Mouse (Mus musculus) bone marrow, adult 2 months (tissue): ENCODE measurements around the gene Hdac8.

Experiments used
- CTCF ChIP-seq: fragments of 200-500 bp; IDR thresholded peaks from 2 replicates; pipeline ENCODE4 v1.5.1; 2011; ENCODE audit warnings: low read length, control low read depth; ENCODE audit not compliant: control insufficient read depth, insufficient read depth
- POLR2A ChIP-seq: fragments of 200-500 bp; IDR thresholded peaks from 2 replicates; pipeline ENCODE4 v1.6.1; 2011; ENCODE audit warnings: low read depth, mild to moderate bottlenecking, control low read depth, low read length, borderline replicate concordance; ENCODE audit not compliant: control insufficient read depth

DNA sequence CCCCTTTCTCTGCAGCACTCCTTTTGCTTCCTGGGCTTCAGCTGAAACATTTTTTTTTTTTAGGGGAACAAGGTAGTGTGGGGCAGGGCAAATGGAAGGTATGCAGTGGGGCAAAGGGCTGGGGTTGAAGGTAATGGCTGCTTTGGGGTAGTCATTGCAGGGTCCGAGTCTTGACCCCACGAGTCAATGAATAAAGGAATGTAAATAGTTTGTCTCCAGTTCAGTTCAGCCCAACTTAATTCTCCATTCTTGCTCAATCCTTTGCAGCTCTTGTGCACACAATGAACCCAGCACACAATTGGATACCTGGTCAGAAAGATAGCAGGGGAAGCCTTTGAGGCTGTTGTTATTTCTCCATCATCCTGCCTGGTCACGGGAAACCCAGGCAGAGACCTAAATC, 194.0 kb downstream of the Hdac8 start:
- TF ChIP-seq CTCF: no peak
- no peak for TF ChIP-seq POLR2A
